Mouse (Mus musculus): ENCODE results near the gene Actrt2.

- TF ChIP-seq CTCF (IDR thresholded peaks at IDR 0.05; ENCODE audit: extremely low read depth, insufficient read length, insufficient replicate concordance, low read depth, low read length) (no peak), POLR2A (IDR thresholded peaks at IDR 0.05; ENCODE audit: low read depth, low read length) (no peak)
Observed at GRCm38 (mm10) chr4:154634001-154634400, 33.7 kb downstream of the Actrt2 start.
